Mouse (Mus musculus) myocyte (in vitro differentiated cells): ENCODE measurements around the gene Slamf7. TPM values are rescaled to one million over a fixed set of nuclear protein-coding genes. Genes with fewer than 3 reads are reported as not detected.

Source experiments
- H3K27me3 ChIP-seq: one replicate; pipeline ENCODE4 v1.6.1; 2011; ENCODE audit not compliant: control insufficient read depth, insufficient read depth, insufficient read length
- H3K36me3 ChIP-seq: one replicate; pipeline ENCODE4 v1.6.1; 2011; ENCODE audit not compliant: control insufficient read depth, insufficient read depth
- H3K4me2 ChIP-seq: one replicate; pipeline ENCODE4 v1.6.1; 2011; ENCODE audit warnings: low read depth, control low read depth
- H3K4me3 ChIP-seq: one replicate; pipeline ENCODE4 v1.5.1; 2011; ENCODE audit warnings: mild to moderate bottlenecking, control low read depth, moderate library complexity
- H3K79me2 ChIP-seq: one replicate; pipeline ENCODE4 v1.6.1; 2011; ENCODE audit not compliant: control insufficient read depth, insufficient read depth
- H3ac ChIP-seq: one replicate; pipeline ENCODE4 v1.6.1; 2011; ENCODE audit not compliant: control insufficient read depth, insufficient read length
- CEBPB ChIP-seq: IDR thresholded peaks from 2 replicates; pipeline ENCODE4 v1.6.1; 2011; ENCODE audit warnings: mild to moderate bottlenecking, moderate library complexity; ENCODE audit not compliant: poor library complexity, insufficient read depth, severe bottlenecking
- E2F4 ChIP-seq: IDR thresholded peaks from one replicate; pipeline ENCODE4 v1.6.1; 2011; ENCODE audit warnings: mild to moderate bottlenecking, control low read depth, moderate library complexity; ENCODE audit not compliant: insufficient read depth
- MAX ChIP-seq: IDR thresholded peaks from one replicate; pipeline ENCODE4 v1.6.1; 2011; ENCODE audit warnings: low read depth, mild to moderate bottlenecking, control low read depth
- MYOD1 ChIP-seq, 3 experiments: IDR thresholded peaks; one replicate each; pipeline ENCODE4 v1.6.1; 2011; ENCODE audit warnings: control low read depth in 2 of 3, low read depth in 2 of 3, mild to moderate bottlenecking in 2 of 3, moderate library complexity in 1 of 3; ENCODE audit not compliant: insufficient read length in 2 of 3, control insufficient read depth in 1 of 3
- MYOG ChIP-seq, 3 experiments: IDR thresholded peaks; one replicate each; pipeline ENCODE4 v1.6.1; 2011; ENCODE audit warnings: control low read depth in 2 of 3, low read depth in 2 of 3, mild to moderate bottlenecking in 2 of 3; ENCODE audit not compliant: insufficient read length in 2 of 3, control insufficient read depth in 1 of 3, insufficient read depth in 1 of 3
- POLR2A ChIP-seq: IDR thresholded peaks from one replicate; pipeline ENCODE4 v1.6.1; 2011; ENCODE audit warnings: low read depth, mild to moderate bottlenecking, control low read depth, moderate library complexity; ENCODE audit not compliant: insufficient read length
- POLR2AphosphoS2 ChIP-seq: IDR thresholded peaks from one replicate; pipeline ENCODE4 v1.6.1; 2011; ENCODE audit warnings: low read depth, control low read depth; ENCODE audit not compliant: insufficient read length
- REST ChIP-seq: IDR thresholded peaks from one replicate; pipeline ENCODE4 v1.6.1; 2011; ENCODE audit warnings: mild to moderate bottlenecking, control low read depth, moderate library complexity; ENCODE audit not compliant: insufficient read depth, insufficient read length
- SRF ChIP-seq: IDR thresholded peaks from one replicate; pipeline ENCODE4 v1.6.1; 2011; ENCODE audit warnings: low read depth; ENCODE audit not compliant: control insufficient read depth, insufficient read length
- TCF12 ChIP-seq: IDR thresholded peaks from one replicate; pipeline ENCODE4 v1.6.1; 2011; ENCODE audit warnings: mild to moderate bottlenecking, control low read depth; ENCODE audit not compliant: poor library complexity, insufficient read depth, severe bottlenecking
- TCF3 ChIP-seq: IDR thresholded peaks from one replicate; pipeline ENCODE4 v1.6.1; 2011; ENCODE audit warnings: low read depth, control low read depth; ENCODE audit not compliant: insufficient read length
- USF1 ChIP-seq: IDR thresholded peaks from one replicate; pipeline ENCODE4 v1.6.1; 2011; ENCODE audit warnings: low read depth, mild to moderate bottlenecking, control low read depth, moderate library complexity
- polyA plus RNA-seq: library from polyadenylated mRNA; unstranded; fragments of >200 nt; fragmentation: generic; extraction: Trizol; gene quantifications from one replicate; pipeline ENCODE4 v1.2.1, GENCODE M21; 2012; ENCODE audit warnings: missing spikeins

Slamf7 gene
- not detected for polyA plus RNA-seq

DNA sequence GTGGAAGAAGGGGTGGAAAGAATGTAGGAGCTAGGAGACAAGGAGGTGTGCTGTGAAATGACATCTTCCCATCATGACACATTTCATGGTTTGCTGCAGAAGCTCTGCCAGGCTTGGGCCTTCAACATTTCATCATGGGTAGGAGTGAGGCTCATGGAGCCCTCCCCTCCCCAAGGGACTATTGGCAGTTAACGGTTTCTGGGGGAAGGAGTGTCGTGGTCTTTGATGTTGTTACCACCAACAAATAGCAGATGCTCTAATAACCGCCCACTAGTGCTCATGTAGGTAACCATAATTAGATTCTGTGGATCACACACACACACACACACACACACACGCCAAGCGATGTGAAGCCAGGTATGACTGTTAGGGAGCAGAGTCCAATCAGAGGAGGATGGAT is at the start of gene Slamf7:
Gene Slamf7 (minus strand): TSS at position 302 of the 400 bp plus-strand sequence.
- TF ChIP-seq REST, result no peak
- no peaks in the 10 kb centered on the region for H3K79me2 ChIP-seq
- no peaks in the 10 kb centered on the region for H3K27me3 ChIP-seq
- no peak within 1 kb of the TSS for H3K4me3 ChIP-seq
- no peaks in the 10 kb centered on the region for H3K36me3 ChIP-seq
- H3K4me2 ChIP-seq, result no peak within 1 kb of the TSS
- H3ac ChIP-seq, result no peak within 1 kb of the TSS

DNA sequence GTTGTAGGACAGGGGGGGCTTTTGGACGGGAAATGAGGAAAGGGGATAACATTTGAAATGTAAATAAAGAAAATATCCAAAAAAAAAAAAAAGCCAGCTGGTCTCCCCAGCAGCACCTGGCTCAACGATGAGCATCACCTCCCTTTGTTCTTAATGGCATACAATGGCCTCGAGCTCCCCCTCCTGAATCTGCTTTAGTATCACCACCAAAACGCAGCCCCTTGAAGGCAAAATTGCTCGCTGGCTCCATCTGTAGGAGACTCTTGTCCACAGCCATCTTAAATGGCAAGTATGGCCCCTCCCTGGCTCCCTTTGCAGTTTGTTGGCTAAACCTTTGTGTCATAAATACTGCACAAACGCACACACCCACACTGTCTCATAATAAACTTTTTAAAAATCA is 46.1 kb upstream of the Slamf7 start:
- no peak overlapping the region for H3K4me2 ChIP-seq
- TF ChIP-seq POLR2AphosphoS2, result no peak
- no peak for TF ChIP-seq POLR2A
- TF ChIP-seq MYOD1 (IDR thresholded peaks at IDR 0.05; ENCODE audit: control insufficient read depth in 1 of 3, insufficient read length in 2 of 3, low read depth in 2 of 3), result no peak
- no peak for TF ChIP-seq SRF
- TF ChIP-seq MAX, result no peak
- no peak for TF ChIP-seq E2F4
- no peaks in the 10 kb centered on the region for H3K79me2 ChIP-seq
- H3ac ChIP-seq, result no peak overlapping the region
- H3K36me3 ChIP-seq, result no peaks in the 10 kb centered on the region
- no peaks in the 10 kb centered on the region for H3K27me3 ChIP-seq
- H3K4me3 ChIP-seq, result no peak overlapping the region

DNA sequence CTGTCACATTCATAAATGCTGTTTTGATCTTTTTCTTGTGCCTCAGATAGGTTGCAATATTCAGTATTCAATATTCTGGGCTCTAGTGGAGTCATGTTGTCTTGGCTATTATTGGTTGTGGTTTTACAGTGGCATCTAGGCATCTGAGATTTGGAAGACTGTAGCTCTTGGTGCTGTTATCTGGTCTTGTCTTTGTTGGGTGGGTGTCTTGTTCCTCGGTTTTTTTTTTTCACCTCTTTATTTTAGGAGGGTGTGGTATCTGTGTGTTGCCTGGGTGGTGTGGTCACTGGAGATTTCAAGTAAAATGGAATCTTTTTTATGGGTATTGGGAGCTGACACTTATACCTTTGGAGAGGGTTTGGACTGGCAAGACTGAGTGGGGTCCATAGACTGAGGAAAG is 41.1 kb upstream of the Slamf7 start:
- Histone ChIP-seq H3K36me3 (no peaks in the 10 kb centered on the region), H3K4me2 (no peak overlapping the region), H3K4me3 (no peak overlapping the region)

DNA sequence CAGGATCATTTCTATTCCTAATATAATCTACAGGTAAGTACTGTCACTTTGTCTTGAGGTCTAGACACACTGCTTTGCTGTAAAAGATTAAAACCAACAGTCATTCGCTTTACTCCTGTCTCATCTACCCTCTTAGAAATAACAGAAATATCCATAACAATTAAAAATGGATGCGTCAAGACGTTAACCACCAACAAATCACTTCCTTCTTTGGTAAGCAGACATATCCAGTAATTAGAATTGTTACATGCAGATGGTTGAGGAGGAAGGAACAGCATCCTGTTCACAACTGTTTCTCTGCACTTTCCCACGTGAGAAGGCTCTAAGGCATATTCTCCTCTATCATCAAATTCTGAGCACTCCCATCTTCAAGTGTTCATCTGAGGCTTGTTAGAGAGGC is 34.5 kb upstream of the Slamf7 start:
- H3K79me2 ChIP-seq, result no peaks in the 10 kb centered on the region
- no peaks in the 10 kb centered on the region for H3K27me3 ChIP-seq
- H3ac ChIP-seq, result no peak overlapping the region
- no peak overlapping the region for H3K4me3 ChIP-seq
- no peak overlapping the region for H3K4me2 ChIP-seq
- no peaks in the 10 kb centered on the region for H3K36me3 ChIP-seq
- TF ChIP-seq POLR2AphosphoS2, result no peak
- TF ChIP-seq CEBPB, result no peak
- TF ChIP-seq MYOD1 (IDR thresholded peaks at IDR 0.05; ENCODE audit: control insufficient read depth in 1 of 3, insufficient read length in 2 of 3, low read depth in 2 of 3), result no peak
- no peak for TF ChIP-seq SRF
- no peak for TF ChIP-seq MYOG (IDR thresholded peaks at IDR 0.05; ENCODE audit: control insufficient read depth in 1 of 3, insufficient read depth in 1 of 3, insufficient read length in 2 of 3, low read depth in 2 of 3)
- no peak for TF ChIP-seq MAX
- TF ChIP-seq REST, result no peak
- no peak for TF ChIP-seq TCF12
- no peak for TF ChIP-seq E2F4
- no peak for TF ChIP-seq POLR2A
- no peak for TF ChIP-seq USF1
- no peak for TF ChIP-seq TCF3

More for the DNA sequence above, 41.1 kb upstream of the Slamf7 start:
- H3K27me3 ChIP-seq, result no peaks in the 10 kb centered on the region
- H3K79me2 ChIP-seq, result no peaks in the 10 kb centered on the region
- H3ac ChIP-seq, result no peak overlapping the region
- no peak for TF ChIP-seq USF1
- TF ChIP-seq TCF3, result no peak
- TF ChIP-seq TCF12, result no peak
- no peak for TF ChIP-seq MYOG (IDR thresholded peaks at IDR 0.05; ENCODE audit: control insufficient read depth in 1 of 3, insufficient read depth in 1 of 3, insufficient read length in 2 of 3, low read depth in 2 of 3)
- TF ChIP-seq POLR2A, result no peak
- no peak for TF ChIP-seq E2F4
- no peak for TF ChIP-seq CEBPB
- no peak for TF ChIP-seq REST
- no peak for TF ChIP-seq MYOD1 (IDR thresholded peaks at IDR 0.05; ENCODE audit: control insufficient read depth in 1 of 3, insufficient read length in 2 of 3, low read depth in 2 of 3)
- TF ChIP-seq SRF, result no peak
- no peak for TF ChIP-seq POLR2AphosphoS2
- no peak for TF ChIP-seq MAX

DNA sequence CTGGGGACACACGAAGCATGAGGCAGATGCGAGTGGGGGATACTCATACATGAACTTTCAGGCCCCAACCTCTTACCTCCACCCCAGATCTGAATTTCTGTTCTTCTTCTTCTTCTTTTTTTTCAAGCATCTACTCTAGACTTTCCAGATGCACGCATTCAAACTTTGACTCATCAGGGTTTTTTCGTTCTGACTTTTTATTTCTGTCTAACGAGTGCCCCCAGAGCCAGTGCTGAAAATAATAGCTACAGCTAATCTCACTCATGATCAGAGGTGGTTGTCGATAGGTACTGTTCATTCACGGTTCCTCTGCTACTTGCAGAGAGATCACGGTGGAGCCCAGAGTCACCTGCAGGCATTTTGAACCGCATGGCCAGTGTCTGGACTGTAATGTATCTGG is 32.1 kb upstream of the Slamf7 start:
- no peaks in the 10 kb centered on the region for H3K36me3 ChIP-seq
- TF ChIP-seq MYOD1 (IDR thresholded peaks at IDR 0.05; ENCODE audit: control insufficient read depth in 1 of 3, insufficient read length in 2 of 3, low read depth in 2 of 3) (no peak), E2F4 (no peak), CEBPB (no peak), MYOG (IDR thresholded peaks at IDR 0.05; ENCODE audit: control insufficient read depth in 1 of 3, insufficient read depth in 1 of 3, insufficient read length in 2 of 3, low read depth in 2 of 3) (no peak), POLR2A (no peak)
- no peak overlapping the region for H3K4me3 ChIP-seq
- H3ac ChIP-seq, result no peak overlapping the region
- H3K79me2 ChIP-seq, result no peaks in the 10 kb centered on the region
- H3K4me2 ChIP-seq, result no peak overlapping the region
- no peaks in the 10 kb centered on the region for H3K27me3 ChIP-seq
